Mouse (Mus musculus) hindbrain, postnatal 0 days (tissue): ENCODE results near the gene Exoc2. TPM values are rescaled to one million over a fixed set of nuclear protein-coding genes. Genes with fewer than 3 reads are reported as not detected.
A peak's percentile ranks its signal among the peaks of the same experiment; 100 is the strongest.

Experiments
- ATAC-seq: fragments of 200-750 bp; cut with Nextera tagmentation; 2 replicates; pipeline ENCODE4 v1.8.0; 2017; ENCODE audit warnings: mild to moderate bottlenecking, moderate TSS enrichment, moderate library complexity
- DNase-seq: peaks from one replicate; pipeline ENCODE4 v3.0.0-alpha.2; 2015; ENCODE audit warnings: low spot score
- H3K27ac ChIP-seq: fragments of 300-500 bp; sonication (generic); 2 replicates; pipeline ENCODE4 v1.5.1; 2014; ENCODE audit warnings: mild to moderate bottlenecking
- H3K27me3 ChIP-seq: fragments of 300-500 bp; sonication (generic); 2 replicates; pipeline ENCODE4 v1.6.1; 2014; ENCODE audit warnings: low read length, mixed read lengths; ENCODE audit not compliant: insufficient read depth
- H3K36me3 ChIP-seq: fragments of 300-500 bp; sonication (generic); 2 replicates; pipeline ENCODE4 v1.6.1; 2014; ENCODE audit warnings: low read length, mixed read lengths; ENCODE audit not compliant: insufficient read depth
- H3K4me1 ChIP-seq: fragments of 300-500 bp; sonication (generic); 2 replicates; pipeline ENCODE4 v1.6.1; 2014; ENCODE audit warnings: antibody characterized with exemption, low read length, mixed read lengths; ENCODE audit not compliant: insufficient read depth
- H3K4me2 ChIP-seq: fragments of 300-500 bp; sonication (generic); 2 replicates; pipeline ENCODE4 v1.6.1; 2014; ENCODE audit warnings: low read depth, mild to moderate bottlenecking, low read length, moderate library complexity, mixed read lengths
- H3K4me3 ChIP-seq: fragments of 300-500 bp; sonication (generic); 2 replicates; pipeline ENCODE4 v1.5.1; 2014; ENCODE audit warnings: low read length
- H3K9ac ChIP-seq: fragments of 300-500 bp; sonication (generic); replicated peaks from 2 replicates; pipeline ENCODE4 v1.6.1; 2014; ENCODE audit warnings: mild to moderate bottlenecking, low read length, moderate library complexity, mixed read lengths
- H3K9me3 ChIP-seq: fragments of 300-500 bp; sonication (generic); 2 replicates; pipeline ENCODE4 v1.6.1; 2016; ENCODE audit warnings: low read length, mixed read lengths
- CTCF ChIP-seq: IDR thresholded peaks from 2 replicates; pipeline ENCODE4 v1.5.1; 2016; ENCODE audit warnings: antibody characterized with exemption, control low read depth, low read depth
- WGBS: fragments of 180-500 bp; shearing (Covaris S2); extraction: QIAGEN DNeasy Blood & Tissue Kit; methylation state at CpG from one replicate; pipeline ENCODE4 v1.1.7; 2014; 5-methylcytosine and 5-hydroxymethylcytosine counted together
- polyA plus RNA-seq: library from polyadenylated mRNA; unstranded; fragments of >200 nt; fragmentation: Nextera tagmentation; extraction: Ambion mirVana; gene quantifications from 2 replicates; pipeline ENCODE4 v1.2.1, GENCODE M21; 2015
- total RNA-seq: library from RNA; depleted of rRNA; stranded (reverse); fragments of >200 nt; gene quantifications from 2 replicates; pipeline ENCODE4 v1.2.3, GENCODE M21; 2014; rRNA removed

Gene Exoc2
- total RNA-seq (41.7 and 49.4 TPM in 2 replicates), polyA plus RNA-seq (35.5 and 36.5 TPM in 2 replicates)

DNA sequence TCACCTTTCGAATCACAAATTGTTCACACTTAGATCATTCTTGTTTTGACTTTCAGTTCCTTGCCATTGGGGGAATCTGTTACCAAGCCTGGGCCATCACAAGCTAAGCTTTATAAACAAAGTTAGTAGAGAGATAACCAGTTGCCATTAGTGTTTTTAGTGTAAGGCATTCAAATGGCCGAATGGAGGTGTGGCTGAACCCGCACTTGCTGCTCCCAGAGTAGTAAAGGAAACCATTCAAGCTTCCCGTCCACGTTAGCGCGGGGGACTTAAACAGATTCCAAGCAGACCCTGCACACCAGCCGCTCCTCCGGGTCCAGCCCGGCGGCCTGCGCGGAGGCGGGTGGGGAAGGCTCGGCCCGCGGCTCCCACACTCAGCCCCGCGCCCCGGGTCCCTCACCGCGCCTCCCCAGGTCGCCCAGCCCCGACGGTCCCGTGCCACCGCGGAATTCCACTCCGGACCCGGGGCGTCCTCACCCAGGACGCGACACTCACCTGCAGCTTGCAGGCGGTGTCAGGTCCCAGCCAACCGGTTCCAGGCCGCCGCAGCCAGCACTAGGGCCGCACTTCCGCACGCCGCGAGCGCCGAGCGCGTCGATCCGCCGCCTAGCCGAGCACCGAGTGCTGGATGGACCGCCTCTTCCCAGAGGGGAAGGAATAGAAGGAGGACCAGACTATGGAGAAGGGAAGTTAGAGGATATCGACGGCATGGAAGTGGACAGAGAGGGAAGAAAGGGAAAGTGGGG lies at the start of gene Exoc2, which contains the start of gene Gm5447:
Gene Exoc2 (minus strand): TSS at position 593 of the 746 bp plus-strand sequence.
Gene Gm5447 (plus strand): TSS at position 704 of the 746 bp plus-strand sequence.
- ATAC-seq (peak; percentile 98), DNase-seq (peak; percentile 91)
- 1% methylated on average over 54 of the region's 54 CpGs for WGBS
- H3K4me3 ChIP-seq: peak within 1 kb of the TSS; percentile 98
- H3K4me1 ChIP-seq: no peaks in the 10 kb centered on the region
- no peaks in the 10 kb centered on the region for H3K9me3 ChIP-seq
- H3K9ac ChIP-seq: peak within 1 kb of the TSS; percentile 95
- TF ChIP-seq CTCF: no peak
- no peaks in the 10 kb centered on the region for H3K36me3 ChIP-seq
- no peaks in the 10 kb centered on the region for H3K27me3 ChIP-seq
- peak within 1 kb of the TSS; percentile 67 for H3K4me2 ChIP-seq
- H3K27ac ChIP-seq: peak within 1 kb of the TSS; percentile 86

DNA sequence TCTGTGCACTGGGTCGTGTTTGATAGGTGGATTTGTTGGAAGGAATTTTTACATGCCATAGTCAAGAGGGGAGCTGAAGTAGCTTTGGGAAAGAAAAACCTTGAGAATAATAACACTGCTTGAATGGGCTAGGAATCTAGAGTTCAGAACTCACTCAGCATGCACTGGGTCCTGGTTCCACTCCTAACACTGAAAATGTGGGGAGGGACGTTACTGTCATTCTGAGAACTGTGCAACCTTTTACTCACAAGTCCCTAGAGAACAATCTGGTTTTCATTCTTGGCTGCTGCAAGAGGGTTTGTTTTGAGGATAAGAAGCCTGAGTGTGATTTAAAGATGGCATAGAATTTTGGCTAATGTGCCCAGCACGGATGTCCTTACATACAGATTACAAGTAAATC lies 49.8 kb upstream of the Exoc2 start:
- Histone ChIP-seq H3K4me2 (no peak overlapping the region), H3K9ac (no peak overlapping the region), H3K4me1 (no peaks in the 10 kb centered on the region), H3K27ac (no peak overlapping the region), H3K27me3 (no peaks in the 10 kb centered on the region), H3K9me3 (no peaks in the 10 kb centered on the region), H3K36me3 (no peaks in the 10 kb centered on the region), H3K4me3 (no peak overlapping the region)
- no peak for TF ChIP-seq CTCF
- no peak for ATAC-seq
- no peak for DNase-seq
- WGBS: 76% methylated on average over 3 of the region's 3 CpGs

DNA sequence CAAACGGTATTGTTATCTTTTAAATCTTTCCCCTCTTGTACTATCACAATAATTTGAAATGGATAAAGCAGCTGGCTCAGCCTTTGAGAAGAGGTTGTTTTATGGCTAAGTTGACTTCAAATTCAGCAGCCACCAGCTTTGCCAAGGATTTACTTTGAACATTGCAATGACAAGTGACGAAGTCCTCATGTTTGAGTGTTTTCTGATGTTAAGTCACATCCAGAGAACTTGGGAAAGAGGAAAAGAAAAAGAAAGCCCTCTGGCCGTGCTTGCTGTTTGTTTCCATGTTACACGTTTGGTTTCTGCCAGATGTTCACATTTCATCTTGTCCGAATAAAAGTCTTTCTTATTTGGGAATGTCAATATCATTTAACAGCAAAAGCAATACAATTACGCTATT lies 48.0 kb upstream of the Exoc2 start:
- no peak overlapping the region for H3K4me3 ChIP-seq
- no peaks in the 10 kb centered on the region for H3K36me3 ChIP-seq
- no peak overlapping the region for H3K9ac ChIP-seq
- WGBS: 79% methylated on average over 6 of the region's 6 CpGs
- no peak for TF ChIP-seq CTCF
- no peak for ATAC-seq
- DNase-seq: no peak
- no peaks in the 10 kb centered on the region for H3K27me3 ChIP-seq
- H3K4me2 ChIP-seq: no peak overlapping the region
- no peaks in the 10 kb centered on the region for H3K4me1 ChIP-seq
- no peaks in the 10 kb centered on the region for H3K9me3 ChIP-seq
- H3K27ac ChIP-seq: no peak overlapping the region

DNA sequence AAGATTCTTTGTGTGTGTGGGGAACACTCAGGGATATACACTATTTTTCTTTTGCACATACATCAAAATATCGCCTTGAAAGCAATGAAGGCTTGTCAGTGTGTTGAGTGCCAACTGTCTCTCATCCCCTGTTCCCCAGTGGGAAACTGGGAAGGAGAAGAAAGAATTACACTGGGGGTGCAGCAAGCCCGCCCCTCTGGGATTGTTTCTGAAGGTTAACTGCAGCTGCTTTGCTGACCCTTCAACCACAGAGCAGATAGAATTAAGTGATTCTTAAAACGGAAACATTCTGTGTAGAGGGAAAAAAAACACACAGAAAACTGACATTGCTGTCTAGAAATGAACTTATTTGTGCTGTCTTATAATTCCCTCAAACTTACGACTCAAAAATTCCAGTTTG lies 47.6 kb upstream of the Exoc2 start:
- Histone ChIP-seq H3K4me2 (no peak overlapping the region), H3K9me3 (no peaks in the 10 kb centered on the region), H3K4me1 (no peaks in the 10 kb centered on the region), H3K27ac (no peak overlapping the region), H3K9ac (no peak overlapping the region), H3K4me3 (no peak overlapping the region), H3K36me3 (no peaks in the 10 kb centered on the region), H3K27me3 (no peaks in the 10 kb centered on the region)
- no peak for DNase-seq
- 73% methylated on average over 4 of the region's 4 CpGs for WGBS
- no peak for TF ChIP-seq CTCF
- ATAC-seq: no peak

DNA sequence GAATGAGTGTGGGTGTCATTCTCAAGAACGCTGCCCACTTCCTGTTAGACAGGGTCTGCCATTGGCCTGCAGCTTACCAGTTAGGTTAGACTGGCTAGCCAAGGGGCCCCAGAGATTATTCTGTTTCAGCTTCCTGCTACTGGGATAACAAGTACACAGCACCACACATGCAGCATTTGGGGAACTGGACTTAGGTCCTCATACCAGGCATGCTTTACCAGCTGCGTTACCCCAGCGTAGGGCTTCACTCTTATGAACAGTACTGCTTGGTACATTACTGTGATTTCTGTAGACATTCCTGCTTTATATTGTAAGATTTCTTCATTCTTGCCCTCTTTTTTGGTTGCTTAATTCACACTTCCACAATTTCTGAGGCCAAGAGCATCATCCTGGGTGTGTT lies 43.7 kb upstream of the Exoc2 start:
- H3K36me3 ChIP-seq: no peaks in the 10 kb centered on the region
- DNase-seq: no peak
- ATAC-seq: no peak
- WGBS: 99% methylated on average over 3 of the region's 3 CpGs
- H3K27me3 ChIP-seq: no peaks in the 10 kb centered on the region
- no peak for TF ChIP-seq CTCF
- H3K9me3 ChIP-seq: no peaks in the 10 kb centered on the region
- H3K27ac ChIP-seq: no peak overlapping the region
- no peak overlapping the region for H3K4me2 ChIP-seq
- H3K4me1 ChIP-seq: no peaks in the 10 kb centered on the region
- no peak overlapping the region for H3K4me3 ChIP-seq
- H3K9ac ChIP-seq: no peak overlapping the region

DNA sequence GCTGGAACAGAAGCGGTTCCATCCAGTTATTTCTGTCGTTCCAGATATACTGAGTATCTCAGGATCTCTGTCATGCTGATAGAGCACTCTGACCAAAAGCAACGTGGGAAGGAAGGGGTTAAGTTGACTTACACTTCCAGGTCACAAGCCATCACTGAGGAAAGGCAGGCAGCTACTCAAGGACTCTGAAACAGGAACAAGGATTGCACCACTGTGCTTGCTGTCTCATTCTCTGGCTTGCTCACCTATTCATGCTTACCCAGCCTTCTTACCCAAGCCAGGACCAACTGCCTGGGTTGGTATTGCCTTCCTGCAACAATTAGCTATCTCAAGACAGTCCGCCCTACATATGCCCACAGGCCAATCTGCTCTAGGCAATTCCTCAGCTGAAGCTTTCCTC lies 31.1 kb upstream of the Exoc2 start:
- Histone ChIP-seq H3K36me3 (no peaks in the 10 kb centered on the region), H3K4me1 (no peaks in the 10 kb centered on the region), H3K27me3 (no peaks in the 10 kb centered on the region), H3K9ac (no peak overlapping the region), H3K27ac (no peak overlapping the region), H3K4me2 (no peak overlapping the region), H3K9me3 (no peaks in the 10 kb centered on the region), H3K4me3 (no peak overlapping the region)
- no peak for DNase-seq
- no peak for ATAC-seq
- no peak for TF ChIP-seq CTCF
- WGBS: 77% methylated on average over 4 of the region's 4 CpGs

DNA sequence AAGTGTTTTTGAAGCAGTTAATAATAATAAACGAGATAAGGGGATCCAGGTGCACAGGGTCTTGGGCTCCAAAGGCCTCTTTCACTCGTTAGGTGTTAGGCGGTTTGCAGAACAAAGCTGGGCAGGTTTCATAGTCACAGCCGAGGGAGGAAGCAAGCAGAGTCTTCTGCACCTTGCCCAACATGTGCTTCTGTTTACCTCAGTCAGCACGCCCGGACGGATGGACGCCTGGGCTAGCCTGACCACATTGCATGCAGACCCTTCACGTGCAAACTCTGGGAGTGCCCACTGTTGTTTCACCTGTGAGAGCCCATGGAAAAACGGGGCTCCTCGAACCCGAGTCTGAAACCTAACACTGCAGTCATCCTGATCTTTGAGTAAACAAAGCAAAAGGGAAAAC lies 30.6 kb upstream of the Exoc2 start:
- H3K27ac ChIP-seq: no peak overlapping the region
- H3K36me3 ChIP-seq: no peaks in the 10 kb centered on the region
- 0 out of 2 replicates have a peak overlapping the region, but pooled peaks have one; percentile 7 for H3K4me2 ChIP-seq
- no peak for ATAC-seq
- no peak for DNase-seq
- 76% methylated on average over 12 of the region's 12 CpGs for WGBS
- no peak for TF ChIP-seq CTCF
- H3K9me3 ChIP-seq: no peaks in the 10 kb centered on the region
- H3K4me1 ChIP-seq: no peaks in the 10 kb centered on the region
- H3K27me3 ChIP-seq: no peaks in the 10 kb centered on the region
- no peak overlapping the region for H3K9ac ChIP-seq
- H3K4me3 ChIP-seq: no peak overlapping the region
